8 mouse cellular contexts compared by ENCODE assay signal in the genomic region with DNA sequence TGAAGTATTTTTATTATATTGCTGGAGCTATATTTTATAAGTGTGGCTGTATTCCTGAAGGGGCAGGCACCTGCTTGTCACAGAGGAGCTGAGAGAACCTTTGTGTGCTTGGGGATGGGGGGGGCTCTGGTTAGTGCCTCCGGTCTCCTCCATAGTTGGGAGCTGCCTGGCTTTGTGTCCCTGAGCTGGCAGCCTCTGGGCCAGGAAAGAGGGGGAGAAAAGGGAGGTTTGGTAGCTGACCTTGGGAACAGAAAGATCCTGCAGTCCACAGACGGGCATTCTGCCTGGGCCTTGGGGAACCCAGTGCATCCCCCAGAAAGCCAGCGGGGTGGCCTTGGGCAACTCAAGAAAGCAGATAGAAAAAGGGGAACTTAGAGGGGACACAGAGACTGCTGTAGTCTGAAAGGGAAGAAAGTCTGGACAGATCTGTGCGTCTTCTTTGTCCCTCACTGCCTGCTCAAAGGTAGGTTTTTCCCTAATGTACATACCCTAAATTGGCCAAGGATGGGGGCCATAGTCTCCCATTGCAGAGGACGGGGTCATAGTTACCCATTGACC. TPM values are rescaled to one million over a fixed set of nuclear protein-coding genes. Genes with fewer than 3 reads are reported as not detected.
DNase-seq lines count a peak whose midpoint lies in the region; ATAC-seq and TF ChIP-seq lines count a peak whose summit lies in the region.

No protein-coding gene starts in this region.

- no peaks in the 10 kb centered on the region for H3K9me3 ChIP-seq in MEL (replicated peaks; ENCODE audit: insufficient read depth, low read length)
- no peaks in the 10 kb centered on the region for H3K9me3 ChIP-seq in forebrain, embryonic 16.5 days (ENCODE audit: control insufficient read depth, low read length)
- H3K9me3 ChIP-seq in midbrain, embryonic 10.5 days (replicated peaks) = no peaks in the 10 kb centered on the region

- H3K27me3 ChIP-seq in MEL (ENCODE audit: control insufficient read depth in 1 of 2, insufficient read depth in 2 of 2, low read length in 2 of 2) = no peaks in the 10 kb centered on the region
- H3K27me3 ChIP-seq in forebrain, embryonic 16.5 days (replicated peaks; ENCODE audit: control insufficient read depth, insufficient read depth, low read length) = no peaks in the 10 kb centered on the region
- no peaks in the 10 kb centered on the region for H3K27me3 ChIP-seq in midbrain, embryonic 10.5 days (ENCODE audit: low read depth, poor library complexity, severe bottlenecking)

- ATAC-seq in forebrain, embryonic 16.5 days = no peak
- ATAC-seq in CD4-positive, CD25-positive, alpha-beta regulatory T cell, adult 4 months = no peak

- no peak for TF ChIP-seq RAD21 in MEL (IDR thresholded peaks at IDR 0.05; ENCODE audit: low read depth, low read length)

- TF ChIP-seq POLR2A in MEL (IDR thresholded peaks at IDR 0.05; ENCODE audit: control insufficient read depth in 1 of 2, insufficient read depth in 1 of 2, low read depth in 1 of 2, low read length in 2 of 2, poor library complexity in 1 of 2) = no peak

- peaks cover 0 to 2% of the 10 kb centered on the region in 2 experiments; a peak in 2 of 4 replicates for H3K36me3 ChIP-seq in MEL (ENCODE audit: control insufficient read depth in 1 of 2, insufficient read depth in 2 of 2, low read length in 2 of 2)
- H3K36me3 ChIP-seq in forebrain, embryonic 16.5 days (ENCODE audit: control insufficient read depth, insufficient read depth) = no peaks in the 10 kb centered on the region
- H3K36me3 ChIP-seq in midbrain, embryonic 10.5 days = peaks cover 22% of the 10 kb centered on the region

- H3K79me2 ChIP-seq in MEL (ENCODE audit: control insufficient read depth, insufficient read depth, low read length, poor library complexity) = no peaks in the 10 kb centered on the region

- no peak overlapping the region for H3K4me3 ChIP-seq in MEL (ENCODE audit: control insufficient read depth in 1 of 2, insufficient read depth in 1 of 2, low read depth in 2 of 2, low read length in 2 of 2)
- H3K4me3 ChIP-seq in forebrain, embryonic 16.5 days (replicated peaks; ENCODE audit: low read length) = peak overlapping the region; percentile 61
- H3K4me3 ChIP-seq in midbrain, embryonic 10.5 days = peak overlapping the region; percentile 79

- no peak overlapping the region for H3K9ac ChIP-seq in MEL (ENCODE audit: control insufficient read depth, low read depth, low read length, poor library complexity, severe bottlenecking)
- peak overlapping the region; percentile 84 for H3K9ac ChIP-seq in forebrain, embryonic 16.5 days (replicated peaks; ENCODE audit: low read depth, low read length)

- no peak for TF ChIP-seq CTCF in MEL (IDR thresholded peaks at IDR 0.05 in 2 of 3, conservative IDR thresholded peaks at IDR 0.05 in 1 of 3; ENCODE audit: control insufficient read depth in 1 of 3, insufficient read depth in 1 of 3, low read depth in 2 of 3, low read length in 3 of 3, poor library complexity in 1 of 3, severe bottlenecking in 1 of 3)

- 5% methylated on average over 5 of the region's 5 CpGs for whole genome bisulfite sequencing in forebrain, embryonic 16.5 days
- 52% methylated on average over 5 of the region's 5 CpGs for WGBS in midbrain, embryonic 10.5 days

- H3K4me2 ChIP-seq in forebrain, embryonic 16.5 days (ENCODE audit: low read length) = peak overlapping the region; percentile 66

- peaks cover 2 to 13% of the 10 kb centered on the region in 2 experiments; a peak in 1 of 4 replicates for H3K4me1 ChIP-seq in MEL (ENCODE audit: control insufficient read depth in 1 of 2, insufficient read depth in 2 of 2, low read length in 2 of 2)
- H3K4me1 ChIP-seq in forebrain, embryonic 16.5 days (replicated peaks; ENCODE audit: control insufficient read depth, insufficient read depth, low read length) = peaks cover 82% of the 10 kb centered on the region
- peaks cover 100% of the 10 kb centered on the region for H3K4me1 ChIP-seq in midbrain, embryonic 10.5 days

- no peak overlapping the region for H3K27ac ChIP-seq in MEL (ENCODE audit: control insufficient read depth, low read depth, low read length)
- peak overlapping the region; percentile 94 for H3K27ac ChIP-seq in forebrain, embryonic 16.5 days (ENCODE audit: low read length)
- peak overlapping the region; percentile 98 for H3K27ac ChIP-seq in midbrain, embryonic 10.5 days (replicated peaks)

- peak; percentile 94 for DNase-seq in heart, adult 11 months
- no peak for DNase-seq in heart, adult 8-10 months (ENCODE audit: low spot score)
- DNase-seq in MEL (ENCODE audit: low read depth, low spot score) = peak; percentile 55
- no peak for DNase-seq in midbrain, embryonic 10.5 days (ENCODE audit: low spot score)
- no peak for DNase-seq in lung, postnatal 10 days
- DNase-seq in frontal cortex, postnatal 14 days (ENCODE audit: low spot score in 2 of 2) = no peak

- no peak for TF ChIP-seq EP300 in MEL (IDR thresholded peaks at IDR 0.05; ENCODE audit: low read depth in 1 of 2, low read length in 2 of 2)

TF ChIP-seq in MEL, 35 proteins besides CTCF, POLR2A, EP300 and RAD21:
- TF ChIP-seq USF1 (IDR thresholded peaks at IDR 0.05; ENCODE audit: low read depth, low read length) = no peak
- 0 out of 2 replicates have a peak, but pooled peaks have one; percentile 21 for TF ChIP-seq TBP (IDR thresholded peaks at IDR 0.05; ENCODE audit: low read depth, low read length)
- TF ChIP-seq NRF1 (IDR thresholded peaks at IDR 0.05; ENCODE audit: insufficient read depth, low read depth, low read length, poor library complexity, severe bottlenecking) = no peak

RNA-seq across cellular contexts. Expression of a gene that starts 20.9 kb away (rescaled TPM):
- 10 to 100 TPM; 41.3 to 63.6 (median 51.8) TPM for total RNA-seq in heart, adult 8-10 months (2022)
- 4.2 and 7.2 TPM in 2 replicates for total RNA-seq in MEL (2012; rRNA removed)
- 10 to 100 TPM in 1 of 2 experiments, not detected in 1; 33.2 TPM for polyA plus RNA-seq in MEL (2012; ENCODE audit: insufficient read depth in 1 of 2, insufficient read length in 2 of 2, low read depth in 1 of 2, low replicate concordance in 2 of 2, missing spikeins in 1 of 2)
- 132 and 152 TPM in 2 replicates for polyA plus RNA-seq in forebrain, embryonic 16.5 days (2015; fragmentation: Nextera tagmentation; extraction: Ambion mirVana)
- 116 and 163 TPM in 2 replicates for polyA plus RNA-seq in midbrain, embryonic 10.5 days (2016; fragmentation: Nextera tagmentation; extraction: Ambion mirVana)
- 1 to 10 TPM; 4.6 to 8.4 TPM for polyA plus RNA-seq in CD4-positive, CD25-positive, alpha-beta regulatory T cell, adult 4 months (2017; shearing (Covaris generic))

RNA-seq across cellular contexts. Expression of a gene that starts 22.1 kb away (rescaled TPM):
- total RNA-seq in heart, adult 8-10 months (2022) = 1 to 10 TPM in 3 of 4 experiments, under 1 TPM in 1; 0.75 to 1.3 (median 1.2) TPM
- not detected in 2 replicates for total RNA-seq in MEL (2012; rRNA removed)
- polyA plus RNA-seq in MEL (2012; ENCODE audit: insufficient read depth in 1 of 2, insufficient read length in 2 of 2, low read depth in 1 of 2, low replicate concordance in 2 of 2, missing spikeins in 1 of 2) = under 1 TPM in 1 of 2 experiments, not detected in 1; 0.08 TPM
- polyA plus RNA-seq in forebrain, embryonic 16.5 days (2015; fragmentation: Nextera tagmentation; extraction: Ambion mirVana) = 0.93 and 1.1 TPM in 2 replicates
- 3.8 and 3.9 TPM in 2 replicates for polyA plus RNA-seq in midbrain, embryonic 10.5 days (2016; fragmentation: Nextera tagmentation; extraction: Ambion mirVana)
- under 1 TPM in 1 of 2 experiments, not detected in 1; 0.51 TPM for polyA plus RNA-seq in CD4-positive, CD25-positive, alpha-beta regulatory T cell, adult 4 months (2017; shearing (Covaris generic))

RNA-seq across cellular contexts. Expression of a gene that starts 59.5 kb away (rescaled TPM):
- not detected for total RNA-seq in heart, adult 8-10 months (2022)
- total RNA-seq in MEL (2012; rRNA removed) = 0.04 TPM in 1 of 2 replicates, not detected in the other
- polyA plus RNA-seq in MEL (2012; ENCODE audit: insufficient read depth in 1 of 2, insufficient read length in 2 of 2, low read depth in 1 of 2, low replicate concordance in 2 of 2, missing spikeins in 1 of 2) = under 1 TPM in 1 of 2 experiments, not detected in 1; 0.07 TPM
- 1.1 and 1.3 TPM in 2 replicates for polyA plus RNA-seq in forebrain, embryonic 16.5 days (2015; fragmentation: Nextera tagmentation; extraction: Ambion mirVana)
- 0.11 and 0.14 TPM in 2 replicates for polyA plus RNA-seq in midbrain, embryonic 10.5 days (2016; fragmentation: Nextera tagmentation; extraction: Ambion mirVana)
- polyA plus RNA-seq in CD4-positive, CD25-positive, alpha-beta regulatory T cell, adult 4 months (2017; shearing (Covaris generic)) = not detected

Comparison
In these comparisons a context has a peak if more than half of its experiments do, and no peak if none do; other contexts are left out.
1. DNase-seq: peak in heart, adult 11 months (single experiment) and MEL (single experiment); none in heart, adult 8-10 months (single experiment), midbrain, embryonic 10.5 days (single experiment), lung, postnatal 10 days (single experiment) and frontal cortex, postnatal 14 days (0 of 2).
2. H3K4me3 ChIP-seq: peak in forebrain, embryonic 16.5 days (single experiment) and midbrain, embryonic 10.5 days (single experiment); none in MEL (0 of 2).